Mouse (Mus musculus) 3T3-L1 (cell line): ENCODE results near the gene Dexi.

Experiments
- DNase-seq: peaks from one replicate; pipeline ENCODE4 v3.0.0-alpha.2; 2015; ENCODE audit warnings: low read depth, low spot score

Gene Dexi

GRCm38 (mm10) chr16:10542698-10543365, at the start of gene Dexi:
TSS of gene Dexi (minus strand) at chr16:10543054.
- DNase-seq = peak; percentile 99

GRCm38 (mm10) chr16:10586546-10586945, 43.7 kb upstream of the Dexi start:
- DNase-seq = peak; percentile 64

GRCm38 (mm10) chr16:10585165-10585564, 42.3 kb upstream of the Dexi start:
- no peak for DNase-seq

GRCm38 (mm10) chr16:10581234-10581898, 38.5 kb upstream of the Dexi start:
- no peak for DNase-seq

GRCm38 (mm10) chr16:10578376-10578775, 35.5 kb upstream of the Dexi start:
- DNase-seq = no peak

GRCm38 (mm10) chr16:10577548-10577947, 34.7 kb upstream of the Dexi start:
- no peak for DNase-seq

- peak; percentile 57 for DNase-seq
Measured at GRCm38 (mm10) chr16:10575915-10576314, 33.1 kb upstream of the Dexi start.

- DNase-seq = peak; percentile 58
Measured at GRCm38 (mm10) chr16:10574936-10575335, 32.1 kb upstream of the Dexi start.

- peak; percentile 76 for DNase-seq
Measured at GRCm38 (mm10) chr16:10571820-10572219, 29.0 kb upstream of the Dexi start.

GRCm38 (mm10) chr16:10570708-10571107, 27.9 kb upstream of the Dexi start:
- DNase-seq = no peak

GRCm38 (mm10) chr16:10569809-10570395, 27.0 kb upstream of the Dexi start:
- peak; percentile 79 for DNase-seq

- DNase-seq = no peak
Measured at GRCm38 (mm10) chr16:10567153-10567552, 24.3 kb upstream of the Dexi start.

- DNase-seq = peak; percentile 91
Measured at GRCm38 (mm10) chr16:10565278-10565885, 22.5 kb upstream of the Dexi start.

GRCm38 (mm10) chr16:10559991-10560390, 17.1 kb upstream of the Dexi start:
- peak; percentile 62 for DNase-seq

- no peak for DNase-seq
Measured at GRCm38 (mm10) chr16:10553858-10554257, 11.0 kb upstream of the Dexi start.

GRCm38 (mm10) chr16:10551592-10551991, 8.7 kb upstream of the Dexi start:
- no peak for DNase-seq

- DNase-seq = no peak
Measured at GRCm38 (mm10) chr16:10549600-10549999, 6.7 kb upstream of the Dexi start.

- DNase-seq = no peak
Measured at GRCm38 (mm10) chr16:10548938-10549337, 6.1 kb upstream of the Dexi start.

GRCm38 (mm10) chr16:10546865-10547264, 4.0 kb upstream of the Dexi start:
- no peak for DNase-seq

- peak; percentile 98 for DNase-seq
Measured at GRCm38 (mm10) chr16:10544995-10545622, 2.3 kb upstream of the Dexi start, which contains the start of gene Clec16a. TSS of gene Clec16a (plus strand) at chr16:10545339.

GRCm38 (mm10) chr16:10542266-10542665, 588 bp downstream of the Dexi start:
- DNase-seq = peak; percentile 49

- peak; percentile 74 for DNase-seq
Measured at GRCm38 (mm10) chr16:10541598-10541930, 1.3 kb downstream of the Dexi start.
